ENCODE assay signal across 8 mouse cellular contexts in genomic region chr13:110967626-110968506, GRCm38 (mm10).
DNase-seq lines count a peak whose midpoint lies in the region; ATAC-seq lines count a peak whose summit lies in the region.

No protein-coding gene starts in this region.

- intact Hi-C loops in heart, postnatal 14 days (cut with DNase I), result loop anchor here (1.0 to 5.0 kb wide), 8 partner anchors 65 to 574 kb away; no protein-coding TSS in a partner anchor

- H3K9me3 ChIP-seq in forebrain, embryonic 14.5 days (replicated peaks; ENCODE audit: control insufficient read depth, low read length), result no peaks in the 10 kb centered on the region
- no peaks in the 10 kb centered on the region for H3K9me3 ChIP-seq in liver, embryonic 12.5 days (replicated peaks)

- peak; percentile 92 for ATAC-seq in cerebellum, adult (ENCODE audit: insufficient number of reproducible peaks, low FRiP score, low TSS enrichment)
- peak; percentile 99 for ATAC-seq in forebrain, embryonic 14.5 days
- ATAC-seq in liver, embryonic 12.5 days, result peak; percentile 68; the same call in 1 of the 2 replicates

- no peaks in the 10 kb centered on the region for H3K27me3 ChIP-seq in forebrain, embryonic 14.5 days (replicated peaks; ENCODE audit: control insufficient read depth, insufficient read depth, low read length)
- H3K27me3 ChIP-seq in liver, embryonic 12.5 days (replicated peaks), result no peaks in the 10 kb centered on the region

- no peak overlapping the region for H3K4me3 ChIP-seq in forebrain, embryonic 14.5 days (ENCODE audit: low read depth, low read length)
- H3K4me3 ChIP-seq in liver, embryonic 12.5 days, result no peak overlapping the region

- no peak overlapping the region for H3K4me2 ChIP-seq in forebrain, embryonic 14.5 days (ENCODE audit: low read length)
- no peak overlapping the region for H3K4me2 ChIP-seq in liver, embryonic 12.5 days

- 49% methylated on average over 5 of the region's 5 CpGs for WGBS in forebrain, embryonic 14.5 days
- WGBS in liver, embryonic 12.5 days (ENCODE audit: insufficient replicate concordance), result 35% methylated on average over 5 of the region's 5 CpGs

- DNase-seq in MN1 (ENCODE audit: low spot score), result peak; percentile 74
- peak; percentile 95 for DNase-seq in forebrain, embryonic 14.5 days (ENCODE audit: low spot score)
- peak; percentile 46 to 75 for DNase-seq in heart, postnatal 14 days
- peak; percentile 72 to 81 for DNase-seq in kidney, postnatal 25 days
- peak; percentile 22 to 25 for DNase-seq in monocyte, adult 2 months (ENCODE audit: low read depth in 1 of 2, low spot score in 2 of 2)
- DNase-seq in testis, postnatal 14 days (ENCODE audit: low spot score), result peak; percentile 12

- no peaks in the 10 kb centered on the region for H3K36me3 ChIP-seq in forebrain, embryonic 14.5 days (ENCODE audit: control insufficient read depth, insufficient read depth, low read length)
- H3K36me3 ChIP-seq in liver, embryonic 12.5 days, result no peaks in the 10 kb centered on the region

- no peaks in the 10 kb centered on the region for H3K4me1 ChIP-seq in forebrain, embryonic 14.5 days (ENCODE audit: control insufficient read depth, insufficient read depth, low read length)
- no peaks in the 10 kb centered on the region for H3K4me1 ChIP-seq in liver, embryonic 12.5 days

- H3K27ac ChIP-seq in forebrain, embryonic 14.5 days (ENCODE audit: low read depth, low read length), result no peak overlapping the region
- H3K27ac ChIP-seq in liver, embryonic 12.5 days, result no peak overlapping the region

- no peak overlapping the region for H3K9ac ChIP-seq in forebrain, embryonic 14.5 days (ENCODE audit: low read length)
- H3K9ac ChIP-seq in liver, embryonic 12.5 days, result no peak overlapping the region

Comparison
In these comparisons a context has a peak if more than half of its experiments do, and no peak if none do; other contexts are left out.
1. DNase-seq: peak in every context shown above with its lines; median percentile 95 in forebrain, embryonic 14.5 days; 76 in kidney, postnatal 25 days; 74 in MN1; 60 in heart, postnatal 14 days; 24 in monocyte, adult 2 months; 12 in testis, postnatal 14 days.